Mouse (Mus musculus) forebrain, embryonic 15.5 days (tissue): ENCODE results near the gene Cradd. TPM values are rescaled to one million over a fixed set of nuclear protein-coding genes. Genes with fewer than 3 reads are reported as not detected.

ENCODE experiments used
- ATAC-seq: fragments of 200-750 bp; cut with Nextera tagmentation; replicated peaks from 2 replicates; pipeline ENCODE4 v1.8.0; 2017; ENCODE audit warnings: mild to moderate bottlenecking, moderate TSS enrichment, moderate library complexity
- H3K27ac ChIP-seq: fragments of 300-500 bp; sonication (generic); replicated peaks from 2 replicates; pipeline ENCODE4 v1.5.1; 2015; ENCODE audit warnings: mild to moderate bottlenecking, inconsistent platforms
- H3K27me3 ChIP-seq: fragments of 300-500 bp; sonication (generic); 2 replicates; pipeline ENCODE4 v1.6.1; 2015; ENCODE audit warnings: inconsistent platforms
- H3K36me3 ChIP-seq: fragments of 300-500 bp; sonication (generic); 2 replicates; pipeline ENCODE4 v1.6.1; 2015; ENCODE audit warnings: mild to moderate bottlenecking, inconsistent platforms
- H3K4me1 ChIP-seq: fragments of 300-500 bp; sonication (generic); 2 replicates; pipeline ENCODE4 v1.6.1; 2015; ENCODE audit warnings: inconsistent platforms
- H3K4me2 ChIP-seq: fragments of 300-500 bp; sonication (generic); replicated peaks from 2 replicates; pipeline ENCODE4 v1.6.1; 2015; ENCODE audit warnings: mild to moderate bottlenecking, inconsistent platforms
- H3K4me3 ChIP-seq: fragments of 300-500 bp; sonication (generic); 2 replicates; pipeline ENCODE4 v1.5.1; 2015; ENCODE audit warnings: mild to moderate bottlenecking, inconsistent platforms
- H3K9ac ChIP-seq: fragments of 300-500 bp; sonication (generic); replicated peaks from 2 replicates; pipeline ENCODE4 v1.6.1; 2015; ENCODE audit warnings: mild to moderate bottlenecking, inconsistent platforms
- H3K9me3 ChIP-seq: fragments of 300-500 bp; sonication (generic); 2 replicates; pipeline ENCODE4 v1.6.1; 2016; ENCODE audit warnings: inconsistent platforms
- WGBS: fragments of 180-500 bp; shearing (Covaris S2); methylation state at CpG from one replicate; pipeline ENCODE4 v1.1.7; 2015; ENCODE audit warnings: mixed read lengths; 5-methylcytosine and 5-hydroxymethylcytosine counted together
- polyA plus RNA-seq: library from polyadenylated mRNA; unstranded; fragments of >200 nt; fragmentation: Nextera tagmentation; extraction: Ambion mirVana; gene quantifications from 2 replicates; pipeline ENCODE4 v1.2.1, GENCODE M21; 2015

Gene Cradd
- polyA plus RNA-seq, 1 experiment from 2014 or later = 10.1 TPM

DNA sequence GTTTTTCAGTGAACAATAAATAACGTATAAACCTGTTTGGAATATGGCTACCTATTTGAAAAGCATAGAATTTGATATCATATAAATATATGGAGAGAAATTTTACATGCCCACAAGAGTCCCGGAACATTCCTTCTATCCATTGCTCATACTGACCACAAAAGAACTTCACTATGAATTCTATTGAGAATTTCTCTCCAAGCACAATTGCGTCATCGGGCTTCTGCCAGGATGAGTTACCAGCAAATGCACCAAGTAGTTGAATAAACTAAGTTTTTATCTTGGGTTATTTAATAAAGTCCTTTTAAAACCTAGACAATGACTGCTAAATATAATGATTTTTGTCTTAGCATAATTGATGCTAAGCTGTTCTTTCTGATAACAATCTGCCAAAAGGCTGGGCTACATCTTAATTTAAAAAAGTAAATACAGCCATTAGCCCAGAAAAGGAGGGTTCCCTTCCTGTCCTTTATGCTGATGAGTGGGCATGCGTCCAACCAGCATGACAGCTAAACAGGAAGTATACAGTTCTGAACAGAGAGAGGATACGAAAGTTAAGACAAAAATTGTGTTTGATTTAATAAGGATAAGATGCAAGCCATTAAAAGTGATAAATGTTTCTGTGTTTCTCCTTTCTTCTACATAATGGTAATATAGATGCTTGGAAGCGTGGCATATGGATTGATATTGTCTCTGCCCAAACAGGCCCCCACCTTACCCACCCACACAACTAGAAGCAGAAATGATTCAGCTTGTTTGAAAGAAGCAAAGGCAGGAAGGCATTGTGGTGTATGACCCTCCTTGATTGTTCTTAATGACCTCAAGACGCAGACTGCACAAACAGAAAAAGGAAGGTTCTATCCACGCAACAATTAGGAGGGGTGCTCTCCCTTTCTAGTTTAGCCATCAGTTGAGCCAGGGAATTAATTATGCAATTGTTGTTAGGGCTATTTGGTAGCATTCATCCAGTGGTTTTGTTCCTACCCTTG lies 6.7 kb upstream of the Cradd start:
- Histone ChIP-seq H3K4me2 (no peak overlapping the region), H3K9me3 (no peaks in the 10 kb centered on the region), H3K9ac (no peak overlapping the region), H3K27ac (no peak overlapping the region), H3K4me3 (no peak overlapping the region), H3K36me3 (no peaks in the 10 kb centered on the region), H3K27me3 (no peaks in the 10 kb centered on the region), H3K4me1 (no peaks in the 10 kb centered on the region)
- WGBS = 61% methylated on average over 9 of the region's 9 CpGs
- ATAC-seq = no peak

DNA sequence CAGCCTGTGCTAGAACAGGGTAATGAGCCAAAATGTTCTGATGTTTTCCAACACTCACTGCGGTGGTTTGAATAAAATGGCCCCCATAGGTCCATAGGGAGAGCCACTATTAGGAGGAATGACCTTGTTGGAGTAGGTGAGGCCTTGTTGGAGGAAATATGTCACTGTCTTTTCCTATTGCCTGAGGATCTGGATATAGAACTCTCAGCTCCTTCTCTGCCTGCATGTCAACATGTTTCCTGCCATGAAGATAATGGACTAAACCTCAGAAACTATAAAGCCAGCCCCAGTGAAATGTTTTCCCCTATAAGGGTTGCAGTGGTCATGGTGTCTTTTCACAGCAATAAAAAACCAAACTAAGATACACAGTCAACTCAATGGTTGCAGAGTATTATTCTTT lies 6.0 kb upstream of the Cradd start:
- ATAC-seq = no peak
- no peak overlapping the region for H3K4me3 ChIP-seq
- 88% methylated on average over 1 of the region's 1 CpGs for whole genome bisulfite sequencing

DNA sequence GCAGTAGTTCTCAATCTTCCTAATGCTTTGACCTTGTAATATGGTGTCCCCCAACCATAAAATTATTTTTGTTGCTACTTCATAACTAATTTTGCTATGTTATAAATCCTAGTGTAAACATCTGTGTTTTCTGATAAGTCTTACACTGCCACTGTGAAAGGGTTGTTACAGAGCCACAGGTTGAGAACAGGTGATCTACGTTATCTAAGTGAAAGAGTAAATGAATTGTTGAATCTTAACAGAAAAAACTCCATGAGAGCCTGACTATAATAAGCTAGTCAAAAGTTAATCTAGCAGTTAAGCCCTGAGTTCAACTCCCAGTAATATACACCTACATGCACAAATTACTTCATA lies 322 bp upstream of the Cradd start:
- no peak overlapping the region for H3K9ac ChIP-seq
- H3K4me3 ChIP-seq = peak overlapping the region; percentile 74; the same call in 1 of the 2 replicates
- no peaks in the 10 kb centered on the region for H3K36me3 ChIP-seq
- H3K4me1 ChIP-seq = peaks cover 19% of the 10 kb centered on the region
- H3K9me3 ChIP-seq = no peaks in the 10 kb centered on the region
- WGBS = 45% methylated on average over 1 of the region's 1 CpGs
- H3K27ac ChIP-seq = peak overlapping the region; percentile 97
- ATAC-seq = peak; percentile 41
- H3K27me3 ChIP-seq = no peaks in the 10 kb centered on the region
- H3K4me2 ChIP-seq = no peak overlapping the region

More for the DNA sequence above, 6.0 kb upstream of the Cradd start:
- H3K4me1 ChIP-seq = no peaks in the 10 kb centered on the region
- H3K27ac ChIP-seq = no peak overlapping the region
- H3K9ac ChIP-seq = no peak overlapping the region
- no peak overlapping the region for H3K4me2 ChIP-seq
- no peaks in the 10 kb centered on the region for H3K36me3 ChIP-seq
- no peaks in the 10 kb centered on the region for H3K27me3 ChIP-seq
- no peaks in the 10 kb centered on the region for H3K9me3 ChIP-seq

DNA sequence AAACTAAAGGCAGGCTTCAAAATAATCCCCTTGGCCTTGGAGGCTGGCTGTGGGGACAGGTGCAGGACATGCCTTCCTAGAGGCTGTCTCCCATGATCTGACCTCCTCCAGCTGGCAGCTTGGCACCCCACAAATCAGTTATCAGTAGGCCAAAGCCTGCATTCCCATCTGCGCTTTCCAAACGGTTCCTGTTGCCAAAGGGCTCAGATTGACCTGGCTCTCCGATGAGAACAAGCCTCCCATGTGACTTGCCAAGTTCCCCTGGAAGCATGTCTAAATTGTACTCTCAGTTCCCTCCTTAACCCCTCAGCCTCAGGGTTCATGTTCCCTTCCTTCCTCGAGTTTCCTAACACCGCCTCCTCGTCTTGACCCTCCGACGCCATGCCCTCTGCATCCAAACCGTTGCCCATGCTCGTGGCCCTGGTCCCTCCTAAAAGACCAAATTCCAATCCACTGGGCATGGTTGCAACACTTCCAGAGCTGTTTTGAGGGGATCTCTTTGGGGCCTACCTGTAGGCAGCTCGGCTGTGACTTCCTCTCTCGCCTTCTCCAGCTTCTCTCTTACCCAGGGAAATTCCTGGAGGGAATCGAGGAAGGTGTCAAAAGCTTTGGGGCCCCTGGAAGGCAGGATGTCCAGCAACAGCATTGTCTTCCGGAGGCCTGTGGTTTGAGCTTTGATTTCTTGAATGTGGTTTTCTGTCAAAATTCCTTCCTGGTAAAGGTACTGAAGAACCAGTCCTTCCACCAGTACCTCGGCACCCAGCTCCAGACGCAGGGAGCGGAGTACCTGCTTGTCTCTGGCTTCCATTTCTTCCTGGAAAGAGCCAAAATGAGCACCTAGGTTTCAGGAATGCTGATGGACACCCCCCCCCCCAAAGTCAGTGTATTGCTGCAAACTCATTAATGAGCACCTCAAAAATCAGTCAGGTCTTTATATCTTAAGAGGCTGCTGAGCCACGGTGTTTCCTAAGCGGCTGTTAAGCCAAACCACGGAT lies 1.6 kb downstream of the Cradd start:
- 60% methylated on average over 20 of the region's 20 CpGs for WGBS
- Histone ChIP-seq H3K27ac (peak overlapping the region; percentile 97), H3K9me3 (no peaks in the 10 kb centered on the region), H3K4me1 (peaks cover 19% of the 10 kb centered on the region), H3K27me3 (no peaks in the 10 kb centered on the region), H3K4me2 (peak overlapping the region; percentile 80), H3K9ac (peak overlapping the region; percentile 75; the same call in 1 of the 2 replicates), H3K36me3 (no peaks in the 10 kb centered on the region), H3K4me3 (peak overlapping the region; percentile 74)
- ATAC-seq = no peak

DNA sequence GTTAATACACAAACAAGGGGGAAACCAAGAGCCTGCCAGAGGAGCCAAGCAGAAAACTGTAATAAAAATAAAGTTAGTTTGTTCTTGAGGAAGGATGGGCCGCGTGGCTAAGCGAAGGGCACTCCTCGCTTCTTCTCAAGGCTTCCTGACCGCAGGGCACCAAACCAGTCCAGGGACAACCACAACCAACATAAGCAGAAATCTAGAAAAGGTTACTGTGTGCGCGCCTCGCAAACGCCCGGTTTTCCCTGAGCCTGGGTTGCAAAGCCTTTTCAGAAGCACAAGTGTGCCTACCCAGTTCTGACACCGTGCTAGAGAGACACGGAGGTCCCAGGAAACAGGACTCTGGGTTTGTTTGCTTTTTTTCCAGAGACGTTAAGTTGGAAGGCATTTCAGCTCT lies 4.9 kb downstream of the Cradd start:
- ATAC-seq = no peak
- H3K36me3 ChIP-seq = no peaks in the 10 kb centered on the region
- no peak overlapping the region for H3K27ac ChIP-seq
- H3K27me3 ChIP-seq = no peaks in the 10 kb centered on the region
- 94% methylated on average over 13 of the region's 13 CpGs for WGBS
- H3K4me3 ChIP-seq = no peak overlapping the region
- no peak overlapping the region for H3K9ac ChIP-seq
- peaks cover 19% of the 10 kb centered on the region for H3K4me1 ChIP-seq
- H3K9me3 ChIP-seq = no peaks in the 10 kb centered on the region
- no peak overlapping the region for H3K4me2 ChIP-seq

DNA sequence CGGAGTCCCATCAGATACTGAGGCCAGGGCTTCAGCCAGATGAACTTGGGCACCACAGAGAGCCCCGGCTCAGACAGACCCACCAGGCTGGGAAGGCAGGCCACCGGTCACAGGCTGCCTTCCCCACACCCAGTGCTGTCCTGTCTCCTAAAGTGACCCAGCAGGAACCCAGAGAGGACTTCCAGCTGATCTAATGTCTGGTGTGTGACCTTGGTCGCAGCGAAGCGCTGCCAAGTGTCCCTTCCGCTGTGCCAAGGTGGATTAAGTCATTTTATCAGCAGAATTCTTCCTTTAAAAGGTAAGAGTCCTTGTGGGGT lies 5.6 kb downstream of the Cradd start:
- Histone ChIP-seq H3K27ac (no peak overlapping the region), H3K4me3 (no peak overlapping the region), H3K4me2 (no peak overlapping the region), H3K36me3 (no peaks in the 10 kb centered on the region), H3K4me1 (peaks cover 18% of the 10 kb centered on the region), H3K9me3 (no peaks in the 10 kb centered on the region), H3K9ac (no peak overlapping the region), H3K27me3 (no peaks in the 10 kb centered on the region)
- WGBS = 92% methylated on average over 7 of the region's 7 CpGs
- no peak for ATAC-seq

DNA sequence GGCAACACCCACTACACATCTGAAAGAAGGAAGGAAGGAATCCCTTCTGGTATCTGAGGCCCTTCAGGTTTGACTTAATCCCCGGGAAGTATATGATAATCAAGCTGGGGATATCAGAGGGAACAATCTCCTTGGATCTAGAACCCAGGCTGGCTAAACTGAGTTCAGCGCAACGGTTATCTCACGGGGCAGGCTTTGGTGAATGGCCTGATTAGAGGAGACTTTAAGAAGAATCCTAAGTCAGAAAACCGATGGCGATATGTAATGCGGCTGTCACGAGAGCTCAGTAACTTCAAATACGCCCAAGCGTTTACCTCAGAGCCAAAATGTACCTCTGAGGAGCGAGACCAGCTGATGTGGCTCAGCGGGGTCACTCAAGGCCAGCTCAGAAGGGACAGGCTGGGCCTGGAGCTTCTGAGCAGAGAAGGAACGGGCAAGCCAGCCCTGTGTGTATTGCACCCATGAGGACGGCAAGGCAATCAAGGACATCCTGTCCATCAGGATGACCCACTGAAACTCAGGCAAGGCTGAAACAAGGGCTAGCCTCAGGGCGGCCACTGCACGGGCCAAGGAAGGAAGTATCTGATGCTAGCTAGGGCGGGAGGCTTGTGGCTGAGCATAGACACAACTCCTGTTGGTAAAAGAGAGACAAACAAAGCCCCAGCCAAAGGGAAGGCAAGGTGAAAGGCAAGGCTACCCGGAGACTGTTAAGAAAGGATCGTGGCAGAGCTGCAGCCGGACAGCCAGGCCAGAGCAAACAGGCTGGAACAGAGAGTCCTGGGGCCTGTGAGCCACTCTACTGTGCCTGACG lies 6.1 kb downstream of the Cradd start:
- ATAC-seq = no peak
- Histone ChIP-seq H3K4me3 (no peak overlapping the region), H3K9me3 (no peaks in the 10 kb centered on the region), H3K4me2 (no peak overlapping the region), H3K36me3 (no peaks in the 10 kb centered on the region), H3K9ac (no peak overlapping the region), H3K4me1 (peaks cover 12% of the 10 kb centered on the region), H3K27me3 (no peaks in the 10 kb centered on the region), H3K27ac (no peak overlapping the region)
- WGBS = 91% methylated on average over 21 of the region's 21 CpGs

DNA sequence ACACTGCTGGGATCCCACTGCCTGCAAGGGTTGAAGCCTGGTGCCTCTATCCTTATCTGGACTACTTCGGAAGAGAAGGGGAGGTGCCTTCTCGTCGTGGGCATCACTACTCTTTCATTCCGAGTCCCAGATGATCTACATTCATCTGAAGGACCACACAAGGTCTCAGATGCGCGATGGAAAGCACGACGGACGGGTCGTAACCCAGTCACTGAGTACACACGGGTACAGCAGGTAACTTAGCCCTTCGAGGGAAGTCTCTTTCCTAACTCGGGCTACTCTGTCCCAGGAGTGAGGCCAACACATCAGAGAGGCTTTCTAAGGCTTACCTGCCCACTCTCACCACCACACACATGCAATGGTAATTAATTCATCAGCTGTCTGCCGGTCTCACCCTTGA lies 6.8 kb downstream of the Cradd start:
- Histone ChIP-seq H3K4me2 (no peak overlapping the region), H3K36me3 (no peaks in the 10 kb centered on the region), H3K4me1 (peaks cover 5% of the 10 kb centered on the region), H3K9me3 (no peaks in the 10 kb centered on the region), H3K27me3 (no peaks in the 10 kb centered on the region), H3K9ac (no peak overlapping the region), H3K4me3 (no peak overlapping the region), H3K27ac (0 out of 2 replicates have a peak overlapping the region, but pooled peaks have one; percentile 17)
- whole genome bisulfite sequencing = 90% methylated on average over 14 of the region's 14 CpGs
- ATAC-seq = no peak

DNA sequence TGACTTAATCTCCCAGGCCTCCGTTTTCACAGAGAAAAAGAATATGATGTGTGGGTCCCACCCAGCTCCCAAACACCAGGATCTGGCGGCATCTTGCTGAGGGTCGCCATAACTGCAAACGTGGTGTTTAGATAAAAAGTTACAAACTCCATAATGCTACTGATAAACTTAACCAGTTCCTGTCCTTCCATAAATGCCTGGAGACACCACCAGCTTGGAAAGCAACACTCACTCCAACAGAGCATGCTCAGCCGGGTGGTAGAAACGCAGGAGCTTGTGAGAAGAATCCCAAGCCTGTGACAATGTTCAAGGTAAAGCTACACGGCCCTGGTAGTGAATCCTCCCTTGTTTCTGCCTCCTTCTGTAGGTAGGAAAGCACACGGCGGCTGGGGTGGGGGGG lies 7.3 kb downstream of the Cradd start:
- Histone ChIP-seq H3K36me3 (no peaks in the 10 kb centered on the region), H3K9ac (no peak overlapping the region), H3K27me3 (no peaks in the 10 kb centered on the region), H3K27ac (0 out of 2 replicates have a peak overlapping the region, but pooled peaks have one; percentile 17), H3K4me3 (no peak overlapping the region), H3K4me2 (no peak overlapping the region), H3K4me1 (peaks cover 3% of the 10 kb centered on the region), H3K9me3 (no peaks in the 10 kb centered on the region)
- ATAC-seq = no peak
- 85% methylated on average over 9 of the region's 9 CpGs for WGBS

DNA sequence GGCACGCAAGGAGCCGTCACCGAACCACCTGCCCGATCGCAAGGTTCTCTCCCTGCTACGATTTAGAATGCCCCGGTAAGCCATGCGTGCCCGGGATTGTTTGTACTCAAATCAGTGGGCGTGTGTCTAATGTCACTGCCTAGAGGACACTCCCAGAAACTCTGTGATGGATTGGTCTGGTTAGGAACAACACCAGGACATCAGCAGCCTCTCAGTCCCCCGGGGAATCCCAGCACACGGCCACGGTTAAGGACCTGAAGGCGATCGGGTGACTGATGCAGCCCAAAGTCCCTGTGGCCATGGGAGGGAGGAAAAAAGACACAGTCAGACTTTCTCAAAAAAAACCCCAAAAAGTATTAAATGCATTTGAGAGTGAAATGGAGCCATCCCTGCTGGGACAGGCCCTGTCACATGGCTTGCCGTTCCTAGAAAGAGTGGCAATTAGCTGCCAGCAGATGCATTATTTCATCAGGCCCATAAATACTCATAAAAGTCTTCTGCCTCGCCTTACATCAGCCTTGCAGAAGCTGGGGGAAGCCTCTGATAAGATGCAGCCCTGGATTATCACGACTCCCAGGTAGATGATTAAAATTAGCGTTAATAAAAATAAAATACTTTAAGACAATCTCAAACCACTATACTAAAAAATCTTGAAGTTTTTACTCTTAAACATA lies 8.0 kb downstream of the Cradd start:
- H3K27me3 ChIP-seq = no peaks in the 10 kb centered on the region
- H3K27ac ChIP-seq = no peak overlapping the region
- H3K4me3 ChIP-seq = no peak overlapping the region
- no peak overlapping the region for H3K9ac ChIP-seq
- H3K4me1 ChIP-seq = peaks cover 9% of the 10 kb centered on the region
- no peaks in the 10 kb centered on the region for H3K9me3 ChIP-seq
- H3K4me2 ChIP-seq = no peak overlapping the region
- no peaks in the 10 kb centered on the region for H3K36me3 ChIP-seq
- no peak for ATAC-seq
- 77% methylated on average over 19 of the region's 19 CpGs for WGBS

DNA sequence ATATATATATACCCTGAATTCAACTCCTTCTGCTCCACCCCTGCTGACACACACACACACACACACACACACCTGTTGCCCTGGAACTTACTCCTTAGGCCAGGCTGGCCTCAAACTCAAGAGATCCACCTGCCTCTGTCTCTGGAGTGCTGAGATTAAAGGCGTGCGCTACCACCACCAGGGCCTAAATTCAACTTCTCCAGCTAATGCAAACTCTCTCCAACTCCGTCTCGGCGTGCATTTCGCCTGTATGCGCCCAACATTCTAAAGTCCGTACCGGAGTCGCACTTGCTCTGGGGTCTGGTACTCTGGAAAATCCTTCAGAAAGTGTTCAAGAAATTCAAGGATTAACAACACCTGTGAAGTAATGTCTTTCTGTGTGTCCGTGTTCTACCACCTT lies 8.6 kb downstream of the Cradd start:
- ATAC-seq = no peak
- no peak overlapping the region for H3K4me3 ChIP-seq
- H3K9ac ChIP-seq = no peak overlapping the region
- no peaks in the 10 kb centered on the region for H3K27me3 ChIP-seq
- peaks cover 12% of the 10 kb centered on the region for H3K4me1 ChIP-seq
- WGBS = 96% methylated on average over 11 of the region's 11 CpGs
- no peak overlapping the region for H3K27ac ChIP-seq
- no peaks in the 10 kb centered on the region for H3K36me3 ChIP-seq
- H3K4me2 ChIP-seq = no peak overlapping the region
- H3K9me3 ChIP-seq = no peaks in the 10 kb centered on the region
